Mouse (Mus musculus): ENCODE data around the gene Olfr802. TPM values are rescaled to one million over a fixed set of nuclear protein-coding genes. Genes with fewer than 3 reads are reported as not detected.

The Olfr802 gene
- polyA plus RNA-seq (2014; fragmentation: Nextera tagmentation; extraction: Ambion mirVana), result 0.04 TPM in 1 of 2 replicates, not detected in the other

GRCm38 (mm10) chr10:129688069-129688468 lies at the start of gene Olfr802:
Gene Olfr802, minus strand, starts transcription at chr10:129688169.
- Histone ChIP-seq H3K27me3 (ENCODE audit: control insufficient read depth, insufficient read depth, low read length) (no peaks in the 10 kb centered on the region), H3K36me3 (ENCODE audit: control insufficient read depth, insufficient read depth, low read length) (no peaks in the 10 kb centered on the region), H3K4me1 (ENCODE audit: control insufficient read depth, insufficient read depth, low read length) (no peaks in the 10 kb centered on the region), H3K4me2 (ENCODE audit: low read length) (no peak within 1 kb of the TSS), H3K9ac (replicated peaks; ENCODE audit: low read length) (no peak within 1 kb of the TSS), H3K27ac (replicated peaks; ENCODE audit: low read depth, low read length) (no peak within 1 kb of the TSS), H3K4me3 (replicated peaks; ENCODE audit: low read depth, low read length) (no peak within 1 kb of the TSS), H3K9me3 (ENCODE audit: control insufficient read depth, low read length) (no peaks in the 10 kb centered on the region)
- no peak for ATAC-seq (ENCODE audit: low FRiP score, low TSS enrichment)
- WGBS, result 60% methylated on average over 1 of the region's 1 CpGs
- no peak for DNase-seq

GRCm38 (mm10) chr10:129729275-129729674 lies 41.3 kb upstream of the Olfr802 start, which contains the start of gene Olfr805:
Gene Olfr805, minus strand, starts transcription at chr10:129729375.
- no peaks in the 10 kb centered on the region for H3K4me1 ChIP-seq (ENCODE audit: control insufficient read depth, insufficient read depth, low read length)
- H3K4me2 ChIP-seq (ENCODE audit: low read length), result no peak within 1 kb of the TSS
- no peaks in the 10 kb centered on the region for H3K9me3 ChIP-seq (ENCODE audit: control insufficient read depth, low read length)
- H3K9ac ChIP-seq (replicated peaks; ENCODE audit: low read length), result no peak within 1 kb of the TSS
- no peak for DNase-seq
- H3K36me3 ChIP-seq (ENCODE audit: control insufficient read depth, insufficient read depth, low read length), result no peaks in the 10 kb centered on the region
- ATAC-seq (ENCODE audit: low FRiP score, low TSS enrichment), result no peak
- no peak within 1 kb of the TSS for H3K4me3 ChIP-seq (replicated peaks; ENCODE audit: low read depth, low read length)
- no peak within 1 kb of the TSS for H3K27ac ChIP-seq (replicated peaks; ENCODE audit: low read depth, low read length)
- H3K27me3 ChIP-seq (ENCODE audit: control insufficient read depth, insufficient read depth, low read length), result no peaks in the 10 kb centered on the region
- WGBS, result 96% methylated on average over 2 of the region's 2 CpGs

GRCm38 (mm10) chr10:129702910-129703309 lies 14.9 kb upstream of the Olfr802 start, which contains the start of gene Olfr804:
Gene Olfr804, plus strand, starts transcription at chr10:129703210.
- Histone ChIP-seq H3K27me3 (ENCODE audit: control insufficient read depth, insufficient read depth, low read length) (no peaks in the 10 kb centered on the region), H3K4me3 (replicated peaks; ENCODE audit: low read depth, low read length) (no peak within 1 kb of the TSS), H3K27ac (replicated peaks; ENCODE audit: low read depth, low read length) (no peak within 1 kb of the TSS), H3K36me3 (ENCODE audit: control insufficient read depth, insufficient read depth, low read length) (no peaks in the 10 kb centered on the region), H3K9me3 (ENCODE audit: control insufficient read depth, low read length) (no peaks in the 10 kb centered on the region), H3K4me1 (ENCODE audit: control insufficient read depth, insufficient read depth, low read length) (no peaks in the 10 kb centered on the region), H3K4me2 (ENCODE audit: low read length) (no peak within 1 kb of the TSS), H3K9ac (replicated peaks; ENCODE audit: low read length) (no peak within 1 kb of the TSS)
- ATAC-seq (ENCODE audit: low FRiP score, low TSS enrichment) (no peak), DNase-seq (no peak)

- H3K9ac ChIP-seq (replicated peaks; ENCODE audit: low read length), result no peak within 1 kb of the TSS
- H3K4me3 ChIP-seq (replicated peaks; ENCODE audit: low read depth, low read length), result no peak within 1 kb of the TSS
- no peaks in the 10 kb centered on the region for H3K4me1 ChIP-seq (ENCODE audit: control insufficient read depth, insufficient read depth, low read length)
- no peaks in the 10 kb centered on the region for H3K27me3 ChIP-seq (ENCODE audit: control insufficient read depth, insufficient read depth, low read length)
- H3K36me3 ChIP-seq (ENCODE audit: control insufficient read depth, insufficient read depth, low read length), result no peaks in the 10 kb centered on the region
- DNase-seq (no peak), ATAC-seq (ENCODE audit: low FRiP score, low TSS enrichment) (no peak)
- no peaks in the 10 kb centered on the region for H3K9me3 ChIP-seq (ENCODE audit: control insufficient read depth, low read length)
- 84% methylated on average over 2 of the region's 2 CpGs for WGBS
- no peak within 1 kb of the TSS for H3K27ac ChIP-seq (replicated peaks; ENCODE audit: low read depth, low read length)
- no peak within 1 kb of the TSS for H3K4me2 ChIP-seq (ENCODE audit: low read length)
Measured at GRCm38 (mm10) chr10:129694186-129694585, 6.2 kb upstream of the Olfr802 start, which contains the start of gene Olfr803. Gene Olfr803, minus strand, starts transcription at chr10:129694286.

- ATAC-seq (ENCODE audit: low FRiP score, low TSS enrichment) (no peak), DNase-seq (no peak)
- Histone ChIP-seq H3K27ac (replicated peaks; ENCODE audit: low read depth, low read length) (no peak within 1 kb of the TSS), H3K27me3 (ENCODE audit: control insufficient read depth, insufficient read depth, low read length) (no peaks in the 10 kb centered on the region), H3K9ac (replicated peaks; ENCODE audit: low read length) (no peak within 1 kb of the TSS), H3K4me3 (replicated peaks; ENCODE audit: low read depth, low read length) (no peak within 1 kb of the TSS), H3K4me1 (ENCODE audit: control insufficient read depth, insufficient read depth, low read length) (no peaks in the 10 kb centered on the region), H3K36me3 (ENCODE audit: control insufficient read depth, insufficient read depth, low read length) (no peaks in the 10 kb centered on the region), H3K9me3 (ENCODE audit: control insufficient read depth, low read length) (no peaks in the 10 kb centered on the region), H3K4me2 (ENCODE audit: low read length) (no peak within 1 kb of the TSS)
- 85% methylated on average over 1 of the region's 1 CpGs for WGBS
Measured at GRCm38 (mm10) chr10:129673765-129674164, 14.2 kb downstream of the Olfr802 start, which contains the start of gene Olfr801. Gene Olfr801, minus strand, starts transcription at chr10:129673865.

GRCm38 (mm10) chr10:129657394-129657793 lies 30.6 kb downstream of the Olfr802 start, which contains the start of gene Olfr800:
Gene Olfr800, plus strand, starts transcription at chr10:129657694.
- no peaks in the 10 kb centered on the region for H3K9me3 ChIP-seq (ENCODE audit: control insufficient read depth, low read length)
- H3K9ac ChIP-seq (replicated peaks; ENCODE audit: low read length), result no peak within 1 kb of the TSS
- no peaks in the 10 kb centered on the region for H3K4me1 ChIP-seq (ENCODE audit: control insufficient read depth, insufficient read depth, low read length)
- ATAC-seq (ENCODE audit: low FRiP score, low TSS enrichment) (no peak), DNase-seq (no peak)
- H3K4me3 ChIP-seq (replicated peaks; ENCODE audit: low read depth, low read length), result no peak within 1 kb of the TSS
- no peak within 1 kb of the TSS for H3K27ac ChIP-seq (replicated peaks; ENCODE audit: low read depth, low read length)
- no peaks in the 10 kb centered on the region for H3K27me3 ChIP-seq (ENCODE audit: control insufficient read depth, insufficient read depth, low read length)
- no peak within 1 kb of the TSS for H3K4me2 ChIP-seq (ENCODE audit: low read length)
- H3K36me3 ChIP-seq (ENCODE audit: control insufficient read depth, insufficient read depth, low read length), result no peaks in the 10 kb centered on the region

- Histone ChIP-seq H3K9me3 (ENCODE audit: control insufficient read depth, low read length) (no peaks in the 10 kb centered on the region), H3K4me1 (ENCODE audit: control insufficient read depth, insufficient read depth, low read length) (no peaks in the 10 kb centered on the region), H3K27ac (replicated peaks; ENCODE audit: low read depth, low read length) (no peak overlapping the region), H3K36me3 (ENCODE audit: control insufficient read depth, insufficient read depth, low read length) (no peaks in the 10 kb centered on the region), H3K27me3 (ENCODE audit: control insufficient read depth, insufficient read depth, low read length) (no peaks in the 10 kb centered on the region), H3K4me2 (ENCODE audit: low read length) (no peak overlapping the region), H3K9ac (replicated peaks; ENCODE audit: low read length) (no peak overlapping the region), H3K4me3 (replicated peaks; ENCODE audit: low read depth, low read length) (no peak overlapping the region)
- ATAC-seq (ENCODE audit: low FRiP score, low TSS enrichment) (no peak), DNase-seq (no peak)
- WGBS, result 82% methylated on average over 1 of the region's 1 CpGs
Measured at GRCm38 (mm10) chr10:129651763-129652162, 36.2 kb downstream of the Olfr802 start.

- Histone ChIP-seq H3K9me3 (ENCODE audit: control insufficient read depth, low read length) (no peaks in the 10 kb centered on the region), H3K4me3 (replicated peaks; ENCODE audit: low read depth, low read length) (no peak within 1 kb of the TSS), H3K9ac (replicated peaks; ENCODE audit: low read length) (no peak within 1 kb of the TSS), H3K4me2 (ENCODE audit: low read length) (no peak within 1 kb of the TSS), H3K27ac (replicated peaks; ENCODE audit: low read depth, low read length) (no peak within 1 kb of the TSS), H3K4me1 (ENCODE audit: control insufficient read depth, insufficient read depth, low read length) (no peaks in the 10 kb centered on the region), H3K36me3 (ENCODE audit: control insufficient read depth, insufficient read depth, low read length) (no peaks in the 10 kb centered on the region), H3K27me3 (ENCODE audit: control insufficient read depth, insufficient read depth, low read length) (no peaks in the 10 kb centered on the region)
- ATAC-seq (ENCODE audit: low FRiP score, low TSS enrichment) (no peak), DNase-seq (no peak)
- WGBS, result 47% methylated on average over 1 of the region's 1 CpGs
Measured at GRCm38 (mm10) chr10:129637184-129637583, 50.8 kb downstream of the Olfr802 start, which contains the start of gene Olfr799. Gene Olfr799, plus strand, starts transcription at chr10:129637484.

- H3K4me3 ChIP-seq (replicated peaks; ENCODE audit: low read depth, low read length), result no peak within 1 kb of the TSS
- H3K36me3 ChIP-seq (ENCODE audit: control insufficient read depth, insufficient read depth, low read length), result no peaks in the 10 kb centered on the region
Measured at GRCm38 (mm10) chr10:129627834-129628233, 60.1 kb downstream of the Olfr802 start, which contains the start of gene Olfr798. Gene Olfr798, minus strand, starts transcription at chr10:129627934.

More at GRCm38 (mm10) chr10:129627834-129628233, 60.1 kb downstream of the Olfr802 start, which contains the start of gene Olfr798:
- WGBS, result 89% methylated on average over 1 of the region's 1 CpGs
- Histone ChIP-seq H3K4me1 (ENCODE audit: control insufficient read depth, insufficient read depth, low read length) (no peaks in the 10 kb centered on the region), H3K4me2 (ENCODE audit: low read length) (no peak within 1 kb of the TSS), H3K27me3 (ENCODE audit: control insufficient read depth, insufficient read depth, low read length) (no peaks in the 10 kb centered on the region), H3K9ac (replicated peaks; ENCODE audit: low read length) (no peak within 1 kb of the TSS), H3K27ac (replicated peaks; ENCODE audit: low read depth, low read length) (no peak within 1 kb of the TSS), H3K9me3 (ENCODE audit: control insufficient read depth, low read length) (no peaks in the 10 kb centered on the region)
- DNase-seq, result no peak
- no peak for ATAC-seq (ENCODE audit: low FRiP score, low TSS enrichment)

Measured in midbrain, embryonic 14.5 days (tissue).